Mouse (Mus musculus) G1E (cell line): ENCODE data around the gene Slc25a12.

Source experiments
- CTCF ChIP-seq: IDR thresholded peaks from 2 replicates; pipeline ENCODE4 v1.5.1; 2012; ENCODE audit warnings: low read depth, low read length, inconsistent platforms, mixed read lengths
- GATA1 ChIP-seq: IDR thresholded peaks from 2 replicates; pipeline ENCODE4 v1.6.1; 2012; ENCODE audit warnings: borderline replicate concordance, low read length, inconsistent platforms, mixed read lengths
- GATA2 ChIP-seq: IDR thresholded peaks from 2 replicates; pipeline ENCODE4 v1.6.1; 2012; ENCODE audit warnings: low read depth, low read length, inconsistent platforms, borderline replicate concordance
- POLR2AphosphoS5 ChIP-seq: IDR thresholded peaks from 2 replicates; pipeline ENCODE4 v1.6.1; 2012; ENCODE audit warnings: low read depth, low read length, inconsistent platforms; ENCODE audit not compliant: insufficient replicate concordance

- TF ChIP-seq CTCF (no peak), POLR2AphosphoS5 (no peak), GATA1 (no peak), GATA2 (no peak)
Measured at GRCm38 (mm10) chr2:71236009-71236408, 131.5 kb downstream of the Slc25a12 start.
